In the genomic region with DNA sequence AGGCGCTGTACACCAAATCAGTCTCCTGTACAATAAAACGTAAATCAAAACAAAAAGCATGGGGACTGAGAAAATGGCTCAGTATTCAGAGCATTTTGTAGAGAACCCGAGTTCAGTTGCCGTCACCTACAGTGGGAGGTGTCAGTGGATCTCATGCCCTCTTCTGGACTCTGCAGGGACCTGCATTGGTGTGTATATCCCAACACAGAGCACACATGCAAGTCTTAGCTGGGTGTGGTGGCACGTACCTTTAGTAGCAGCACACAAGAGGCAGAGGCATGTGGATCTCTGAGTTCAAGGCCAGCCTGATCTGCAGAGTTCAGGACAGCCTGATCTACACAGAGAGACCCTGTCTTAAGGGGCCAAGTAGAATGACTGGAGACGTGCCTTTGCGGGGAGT, we compare ENCODE assay signal across 16 mouse cellular contexts. TPM values are rescaled to one million over a fixed set of nuclear protein-coding genes. Genes with fewer than 3 reads are reported as not detected.
A peak's percentile ranks its signal among the peaks of the same experiment; 100 is the strongest.
DNase-seq lines count a peak whose midpoint lies in the region; ATAC-seq and TF ChIP-seq lines count a peak whose summit lies in the region.
"Had no signal": no experiment of that assay in that cellular context is flagged by ENCODE, and none has a peak within 500 bp of the region (broad histone marks: within the 10 kb centered on the region; RNA-seq: fewer than 3 reads in every experiment).

No protein-coding gene starts in this region.

- no peaks in the 10 kb centered on the region for H3K9me3 ChIP-seq in heart, embryonic 13.5 days
- H3K9me3 ChIP-seq in lung, embryonic 14.5 days (ENCODE audit: low read depth, low read length) = no peaks in the 10 kb centered on the region
- H3K9me3 ChIP-seq in stomach, embryonic 14.5 days (ENCODE audit: control insufficient read depth, low read depth, low read length) = no peaks in the 10 kb centered on the region
- H3K9me3 ChIP-seq: embryonic facial prominence, embryonic 15.5 days; forebrain, embryonic 12.5 days; liver, embryonic 13.5 days had no signal

- 83% methylated on average over 7 of the region's 7 CpGs for WGBS in heart, embryonic 13.5 days
- WGBS in lung, embryonic 14.5 days = 85% methylated on average over 7 of the region's 7 CpGs
- 86% methylated on average over 7 of the region's 7 CpGs for WGBS in stomach, embryonic 14.5 days

- intact Hi-C loops in heart, postnatal 10 days (cut with DNase I) = no loop called here

- DNase-seq in heart, postnatal 10 days = no peak
- no peak for DNase-seq in lung, embryonic 14.5 days
- DNase-seq in lung, postnatal 10 days = no peak
- DNase-seq in ZHBTc4 (ENCODE audit: low read depth, low spot score) = peak; percentile 36
- DNase-seq in embryo, embryonic 11 days = no peak
- DNase-seq: liver, embryonic 13.5 days; thymus, adult 2 months had no signal

- peak overlapping the region; percentile 87 for H3K27ac ChIP-seq in heart, embryonic 13.5 days (replicated peaks)
- H3K27ac ChIP-seq in lung, embryonic 14.5 days (ENCODE audit: low read depth) = peak overlapping the region; percentile 42; the same call in 1 of the 2 replicates
- 0 out of 2 replicates have a peak overlapping the region, but pooled peaks have one; percentile 7 for H3K27ac ChIP-seq in stomach, embryonic 14.5 days (ENCODE audit: low read length)
- H3K27ac ChIP-seq: embryonic facial prominence, embryonic 15.5 days; forebrain, embryonic 12.5 days; left cerebral cortex, adult 2 months; liver, embryonic 13.5 days had no signal

- peak overlapping the region; percentile 62 for H3K4me2 ChIP-seq in heart, embryonic 13.5 days
- H3K4me2 ChIP-seq in lung, embryonic 14.5 days = no peak overlapping the region
- no peak overlapping the region for H3K4me2 ChIP-seq in stomach, embryonic 14.5 days (replicated peaks; ENCODE audit: low read depth, low read length)
- H3K4me2 ChIP-seq: embryonic facial prominence, embryonic 15.5 days; forebrain, embryonic 12.5 days; liver, embryonic 13.5 days; midbrain, embryonic 11.5 days had no signal

- H3K27me3 ChIP-seq in heart, embryonic 13.5 days (replicated peaks) = no peaks in the 10 kb centered on the region
- H3K27me3 ChIP-seq in lung, embryonic 14.5 days (ENCODE audit: insufficient read depth, low read length) = no peaks in the 10 kb centered on the region
- no peaks in the 10 kb centered on the region for H3K27me3 ChIP-seq in stomach, embryonic 14.5 days (ENCODE audit: control insufficient read depth, insufficient read depth, low read length)
- H3K27me3 ChIP-seq: embryonic facial prominence, embryonic 15.5 days; forebrain, embryonic 12.5 days; liver, embryonic 13.5 days had no signal

- H3K4me3 ChIP-seq in heart, embryonic 13.5 days = no peak overlapping the region
- H3K4me3 ChIP-seq in lung, embryonic 14.5 days (ENCODE audit: low read depth, low read length) = no peak overlapping the region
- H3K4me3 ChIP-seq in stomach, embryonic 14.5 days (ENCODE audit: low read depth, low read length) = no peak overlapping the region
- H3K4me3 ChIP-seq: embryonic facial prominence, embryonic 15.5 days; forebrain, embryonic 12.5 days; left cerebral cortex, adult 2 months; liver, embryonic 13.5 days had no signal

- no peak for TF ChIP-seq CTCF in lung, embryonic 14.5 days (IDR thresholded peaks at IDR 0.05; ENCODE audit: low read depth)

- peak overlapping the region; percentile 41 for H3K9ac ChIP-seq in heart, embryonic 13.5 days
- no peak overlapping the region; the same call in 1 of the 2 replicates for H3K9ac ChIP-seq in lung, embryonic 14.5 days
- H3K9ac ChIP-seq in stomach, embryonic 14.5 days (replicated peaks; ENCODE audit: low read depth, low read length) = no peak overlapping the region
- H3K9ac ChIP-seq: embryonic facial prominence, embryonic 15.5 days; liver, embryonic 13.5 days had no signal

- ATAC-seq in heart, embryonic 13.5 days (ENCODE audit: extremely low read depth, insufficient number of reproducible peaks, low FRiP score, low TSS enrichment) = no peak
- no peak for ATAC-seq in lung, embryonic 14.5 days (ENCODE audit: insufficient read depth)
- ATAC-seq in stomach, embryonic 14.5 days (ENCODE audit: insufficient number of reproducible peaks, insufficient read depth, low FRiP score, low read depth) = no peak
- ATAC-seq: CD4-positive, CD25-positive, alpha-beta regulatory T cell, adult 4 months had no signal

- H3K4me1 ChIP-seq in heart, embryonic 13.5 days = peaks cover 23% of the 10 kb centered on the region
- peaks cover 4% of the 10 kb centered on the region for H3K4me1 ChIP-seq in lung, embryonic 14.5 days (ENCODE audit: insufficient read depth)
- no peaks in the 10 kb centered on the region for H3K4me1 ChIP-seq in stomach, embryonic 14.5 days (ENCODE audit: control insufficient read depth, insufficient read depth, low read length)

- peaks cover 84% of the 10 kb centered on the region for H3K36me3 ChIP-seq in heart, embryonic 13.5 days
- peaks cover 67% of the 10 kb centered on the region for H3K36me3 ChIP-seq in lung, embryonic 14.5 days (ENCODE audit: insufficient read depth)
- peaks cover 32% of the 10 kb centered on the region for H3K36me3 ChIP-seq in stomach, embryonic 14.5 days (ENCODE audit: control insufficient read depth, insufficient read depth, low read length)

RNA-seq across cellular contexts. Expression of gene Pan2, which starts 6.5 kb away (rescaled TPM):
- polyA plus RNA-seq in heart, embryonic 13.5 days (2015; fragmentation: Nextera tagmentation; extraction: Ambion mirVana) = 24.9 and 25.7 TPM in 2 replicates
- 10 to 100 TPM; 16.5 to 17.5 TPM for total RNA-seq in heart, postnatal 10 days (2021)
- polyA plus RNA-seq in lung, embryonic 14.5 days (2014; fragmentation: Nextera tagmentation; extraction: Ambion mirVana) = 33.4 and 36.2 TPM in 2 replicates
- polyA plus RNA-seq in stomach, embryonic 14.5 days (2014; fragmentation: Nextera tagmentation; extraction: Ambion mirVana) = 32.9 and 34.8 TPM in 2 replicates

RNA-seq across cellular contexts. Expression of gene Il23a, which starts 11.1 kb away (rescaled TPM):
- 1.8 and 2.6 TPM in 2 replicates for polyA plus RNA-seq in heart, embryonic 13.5 days (2015; fragmentation: Nextera tagmentation; extraction: Ambion mirVana)
- under 1 TPM; 0.50 to 0.87 TPM for total RNA-seq in heart, postnatal 10 days (2021)
- polyA plus RNA-seq in lung, embryonic 14.5 days (2014; fragmentation: Nextera tagmentation; extraction: Ambion mirVana) = 0.17 and 0.41 TPM in 2 replicates
- 0.36 and 0.43 TPM in 2 replicates for polyA plus RNA-seq in stomach, embryonic 14.5 days (2014; fragmentation: Nextera tagmentation; extraction: Ambion mirVana)
- total RNA-seq: layer of hippocampus, adult 18-20 months; left cerebral cortex, adult 2 months had no signal
- polyA plus RNA-seq: CD4-positive, CD25-positive, alpha-beta regulatory T cell, adult 4 months; forebrain, embryonic 12.5 days; limb, embryonic 11.5 days; liver, embryonic 13.5 days; midbrain, embryonic 11.5 days had no signal

RNA-seq across cellular contexts. Expression of gene Cnpy2, which starts 12.6 kb away (rescaled TPM):
- 193 and 228 TPM in 2 replicates for polyA plus RNA-seq in heart, embryonic 13.5 days (2015; fragmentation: Nextera tagmentation; extraction: Ambion mirVana)
- 10 to 100 TPM; 78.3 to 95.1 TPM for total RNA-seq in heart, postnatal 10 days (2021)
- polyA plus RNA-seq in lung, embryonic 14.5 days (2014; fragmentation: Nextera tagmentation; extraction: Ambion mirVana) = 317 and 336 TPM in 2 replicates
- 328 and 342 TPM in 2 replicates for polyA plus RNA-seq in stomach, embryonic 14.5 days (2014; fragmentation: Nextera tagmentation; extraction: Ambion mirVana)

RNA-seq across cellular contexts. Expression of gene Cs, which starts 27.9 kb away (rescaled TPM):
- 396 and 409 TPM in 2 replicates for polyA plus RNA-seq in heart, embryonic 13.5 days (2015; fragmentation: Nextera tagmentation; extraction: Ambion mirVana)
- 1,000 to 10,000 TPM; 1,017 to 1,070 TPM for total RNA-seq in heart, postnatal 10 days (2021)
- 205 and 211 TPM in 2 replicates for polyA plus RNA-seq in lung, embryonic 14.5 days (2014; fragmentation: Nextera tagmentation; extraction: Ambion mirVana)
- 211 and 214 TPM in 2 replicates for polyA plus RNA-seq in stomach, embryonic 14.5 days (2014; fragmentation: Nextera tagmentation; extraction: Ambion mirVana)

RNA-seq across cellular contexts. Expression of gene Stat2, which starts 39.3 kb away (rescaled TPM):
- 9.7 and 9.8 TPM in 2 replicates for polyA plus RNA-seq in heart, embryonic 13.5 days (2015; fragmentation: Nextera tagmentation; extraction: Ambion mirVana)
- total RNA-seq in heart, postnatal 10 days (2021) = 10 to 100 TPM; 10.0 to 11.5 TPM
- polyA plus RNA-seq in lung, embryonic 14.5 days (2014; fragmentation: Nextera tagmentation; extraction: Ambion mirVana) = 13.1 and 13.8 TPM in 2 replicates
- 12.2 and 13.0 TPM in 2 replicates for polyA plus RNA-seq in stomach, embryonic 14.5 days (2014; fragmentation: Nextera tagmentation; extraction: Ambion mirVana)

Comparison
In these comparisons a context has a peak if more than half of its experiments do, and no peak if none do; other contexts are left out.
1. H3K27ac ChIP-seq: peak in every context shown above with its lines; median percentile 87 in heart, embryonic 13.5 days; 42 in lung, embryonic 14.5 days; 7 in stomach, embryonic 14.5 days.